Mouse (Mus musculus) G1E (cell line): ENCODE measurements around the gene Filip1.

Experiments used
- CTCF ChIP-seq: IDR thresholded peaks from 2 replicates; pipeline ENCODE4 v1.5.1; 2012; ENCODE audit warnings: low read depth, low read length, inconsistent platforms, mixed read lengths
- GATA1 ChIP-seq: IDR thresholded peaks from 2 replicates; pipeline ENCODE4 v1.6.1; 2012; ENCODE audit warnings: borderline replicate concordance, low read length, inconsistent platforms, mixed read lengths

GRCm38 (mm10) chr9:79990456-79991017, 22.1 kb downstream of the Filip1 start:
- no peak for TF ChIP-seq GATA1
- no peak for TF ChIP-seq CTCF
